Mouse (Mus musculus) liver (tissue): ENCODE measurements around the gene Ranbp3l.

Experiments used
- DNase-seq: peaks from one replicate; pipeline ENCODE4 v3.0.0-alpha.2; 2020; ENCODE audit warnings: mixed read lengths

Ranbp3l gene

DNA sequence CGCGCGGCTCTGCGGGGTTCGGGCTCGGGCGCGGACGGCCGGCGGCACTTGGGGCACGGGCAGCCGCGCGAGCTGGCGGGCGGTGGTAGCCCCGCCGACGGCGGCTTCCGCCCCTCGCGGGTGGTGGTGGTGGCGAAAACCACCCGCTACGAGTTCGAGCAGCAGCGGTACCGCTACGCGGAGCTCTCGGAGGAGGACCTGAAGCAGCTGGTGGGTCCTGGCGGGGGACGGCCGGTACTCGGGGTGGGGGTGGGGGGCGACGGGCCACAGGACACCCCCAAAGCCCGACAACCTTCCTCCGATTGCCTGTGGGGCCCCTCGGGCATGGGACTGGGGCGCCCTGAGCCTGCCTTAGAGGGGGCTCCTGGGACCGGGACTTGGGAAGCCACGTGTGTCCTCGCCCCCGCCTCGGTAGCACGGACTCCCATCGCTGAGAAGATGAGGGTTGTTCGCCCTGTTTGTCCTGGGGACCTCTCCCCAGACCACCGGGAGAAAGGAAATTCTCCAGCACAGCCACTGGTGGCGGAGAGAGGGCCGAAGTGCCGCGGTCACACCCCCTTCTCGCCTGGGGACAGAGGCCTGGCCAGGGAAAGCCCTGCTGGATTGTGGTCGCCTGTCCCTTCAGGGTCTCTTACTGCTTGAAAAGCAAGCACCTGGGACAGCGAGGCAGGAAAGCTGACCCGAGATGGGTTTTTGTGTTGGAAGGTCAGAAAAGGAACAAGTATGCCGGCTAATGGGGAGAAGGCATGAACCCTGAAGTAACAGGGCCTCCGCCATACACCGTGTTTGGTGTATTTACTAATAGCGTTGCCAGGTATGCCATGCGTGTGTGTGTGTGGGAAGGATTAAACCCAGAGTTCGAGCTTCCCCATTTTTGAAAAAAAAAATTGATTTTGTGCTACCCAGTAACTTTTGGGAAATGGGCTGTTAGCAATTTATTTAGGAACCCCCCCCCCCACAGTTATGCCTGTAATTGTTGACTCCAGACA lies 104.1 kb downstream of the Ranbp3l start:
- DNase-seq = peak; percentile 69

- DNase-seq = no peak
These were observed 104.9 kb downstream of the Ranbp3l start for GRCm38 (mm10) chr15:9072630-9073029.

GRCm38 (mm10) chr15:9073067-9073608 lies 105.4 kb downstream of the Ranbp3l start:
- no peak for DNase-seq

GRCm38 (mm10) chr15:9073684-9074083 lies 105.9 kb downstream of the Ranbp3l start:
- DNase-seq = no peak

DNA sequence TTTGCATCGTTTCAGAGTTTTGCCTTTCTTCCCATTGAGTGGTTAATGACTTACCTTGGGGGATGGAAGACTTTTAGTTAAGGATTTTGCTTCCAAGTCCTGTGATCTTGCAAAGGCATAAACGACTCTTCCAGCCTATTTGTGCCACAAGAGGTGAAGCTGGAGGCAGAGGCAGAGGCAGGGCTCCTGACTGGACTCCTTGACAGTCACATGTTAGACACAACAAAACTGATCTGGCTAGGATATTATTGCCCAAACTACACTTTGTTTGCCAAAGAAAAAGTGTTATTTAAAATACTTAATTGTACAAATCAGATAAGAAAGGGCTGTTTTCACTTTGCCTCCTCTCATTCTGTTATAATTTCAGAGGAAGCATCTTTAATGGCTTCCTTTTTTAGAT lies 106.4 kb downstream of the Ranbp3l start:
- DNase-seq = peak; percentile 49

GRCm38 (mm10) chr15:9074671-9075070 lies 106.9 kb downstream of the Ranbp3l start:
- DNase-seq = peak; percentile 93

GRCm38 (mm10) chr15:9075608-9076200 lies 108.0 kb downstream of the Ranbp3l start:
- peak; percentile 47 for DNase-seq

DNA sequence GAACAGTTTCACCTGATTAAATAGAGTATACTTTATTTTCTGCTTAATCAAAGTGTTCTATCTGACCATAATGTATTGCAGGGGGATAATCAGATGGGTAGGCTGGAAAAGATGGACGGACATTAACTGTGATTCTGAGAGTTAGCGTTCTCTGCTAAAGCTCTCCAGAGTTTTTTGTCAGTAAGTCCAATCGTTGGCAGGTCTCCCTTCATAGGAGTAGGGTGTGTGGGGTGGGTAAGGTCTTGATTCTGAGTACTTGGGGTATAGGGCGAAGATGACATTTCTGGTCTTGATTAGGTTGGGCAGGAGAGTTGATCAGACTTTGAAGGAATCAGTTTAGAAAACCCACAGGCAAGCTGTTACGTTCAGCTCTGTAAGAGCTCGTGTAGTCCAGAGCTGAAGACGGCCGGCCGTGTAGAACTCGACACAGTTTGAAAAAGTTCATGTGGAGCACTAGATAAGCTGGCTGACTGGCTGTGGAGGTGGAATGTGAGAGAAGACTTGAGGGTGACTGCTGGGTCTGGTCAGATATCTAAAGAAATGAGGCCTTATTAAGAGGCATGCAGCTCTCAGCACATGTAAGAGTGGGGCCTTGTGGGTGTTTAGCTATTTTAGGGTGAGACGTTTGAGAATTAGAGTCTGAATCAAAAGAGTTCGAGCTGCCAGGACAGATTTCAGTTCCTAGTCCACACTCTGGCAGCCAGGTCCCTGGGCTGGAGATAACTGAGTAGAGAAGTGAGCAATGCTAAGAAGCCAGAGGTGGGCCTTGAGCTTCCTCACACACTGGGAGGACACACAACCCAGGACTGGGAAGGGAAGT lies 110.9 kb downstream of the Ranbp3l start:
- peak; percentile 84 for DNase-seq

- DNase-seq = peak; percentile 68
These were observed 111.9 kb downstream of the Ranbp3l start for GRCm38 (mm10) chr15:9079626-9080025.

GRCm38 (mm10) chr15:9080206-9080605 lies 112.5 kb downstream of the Ranbp3l start:
- no peak for DNase-seq

DNA sequence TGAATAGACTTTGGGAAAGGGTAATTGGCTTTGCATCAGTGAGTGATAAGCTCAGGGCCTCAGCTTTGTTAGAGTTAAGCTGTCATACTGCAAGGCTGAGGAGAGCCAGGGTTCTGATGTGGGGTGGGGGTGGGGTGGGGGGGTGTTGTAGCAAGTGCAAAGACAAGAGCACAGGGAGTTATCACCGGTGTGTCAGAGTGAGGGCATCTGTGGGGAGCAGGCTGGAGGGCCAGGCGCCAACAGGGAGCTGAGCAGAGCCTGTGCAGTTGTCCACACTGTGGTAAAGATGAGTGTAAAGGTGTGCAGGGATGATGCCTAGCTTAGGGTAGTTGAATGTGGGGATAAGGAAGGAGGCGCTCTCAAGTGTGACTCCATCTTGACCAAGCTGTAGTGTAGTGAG lies 113.5 kb downstream of the Ranbp3l start:
- DNase-seq = peak; percentile 57

GRCm38 (mm10) chr15:9082753-9083152 lies 115.0 kb downstream of the Ranbp3l start:
- no peak for DNase-seq

DNA sequence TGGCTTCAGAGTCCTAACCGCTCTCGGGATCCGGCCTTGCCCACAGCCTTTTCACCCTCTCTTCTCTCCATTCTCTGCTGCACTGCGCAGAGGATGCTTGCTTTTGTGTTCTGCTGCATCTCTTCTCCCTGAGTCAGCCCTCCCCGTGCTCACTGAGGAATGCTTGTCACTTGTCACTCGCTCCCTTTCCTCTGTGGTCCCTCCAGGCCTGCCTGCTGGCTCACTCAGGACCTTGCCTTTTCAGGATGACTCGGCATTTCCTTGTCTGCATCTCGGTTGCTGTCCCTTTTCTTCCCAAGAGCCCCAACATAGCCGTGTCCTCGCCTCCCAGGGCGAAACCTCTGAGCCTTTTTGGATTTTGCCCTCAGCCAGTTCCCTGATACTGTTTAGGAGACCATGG lies 119.1 kb downstream of the Ranbp3l start:
- peak; percentile 82 for DNase-seq

GRCm38 (mm10) chr15:9087421-9087820 lies 119.7 kb downstream of the Ranbp3l start:
- no peak for DNase-seq

- DNase-seq = no peak
These were observed 120.3 kb downstream of the Ranbp3l start for GRCm38 (mm10) chr15:9087895-9088682.

- DNase-seq = no peak
These were observed 120.9 kb downstream of the Ranbp3l start for GRCm38 (mm10) chr15:9088683-9089072.

- no peak for DNase-seq
These were observed 121.5 kb downstream of the Ranbp3l start for GRCm38 (mm10) chr15:9089136-9089720.

GRCm38 (mm10) chr15:9090662-9091061 lies 122.9 kb downstream of the Ranbp3l start:
- no peak for DNase-seq

DNA sequence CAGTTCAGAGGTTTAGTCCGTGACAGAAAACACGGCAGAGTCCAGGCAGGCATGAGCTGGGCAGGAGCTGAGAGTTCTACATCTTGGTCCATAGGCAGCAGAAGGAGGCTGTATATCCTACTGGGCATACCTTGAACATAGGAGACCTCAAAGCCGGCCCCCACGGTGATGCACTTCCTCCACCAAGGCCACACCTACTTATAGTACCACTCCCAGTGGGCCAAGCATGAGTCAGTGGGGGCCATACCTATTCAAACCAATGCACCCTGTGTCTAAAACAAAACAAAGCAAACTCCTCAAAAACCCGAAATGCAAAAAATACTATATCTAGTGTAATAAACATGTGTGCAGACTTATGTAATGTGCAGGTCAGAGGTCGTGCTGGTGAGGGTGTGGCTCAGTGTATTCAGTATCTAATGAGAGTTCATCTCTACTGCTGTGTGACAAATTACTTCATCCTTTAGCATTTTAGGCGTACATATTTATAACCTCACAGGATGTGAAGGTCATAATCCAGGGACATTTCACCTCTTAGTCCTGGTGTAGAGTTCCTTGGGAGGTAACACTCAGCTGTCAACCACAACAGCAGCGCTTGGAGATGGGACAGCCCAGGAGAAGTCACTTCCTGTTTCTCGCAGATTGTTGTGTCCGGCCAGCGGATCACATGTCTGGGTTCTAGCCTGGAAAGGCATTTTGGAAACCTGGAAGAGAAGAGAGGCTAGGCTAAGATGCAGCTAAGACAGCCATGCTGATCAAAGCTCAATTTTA lies 126.0 kb downstream of the Ranbp3l start:
- DNase-seq = peak; percentile 47

GRCm38 (mm10) chr15:9094366-9094750 lies 126.6 kb downstream of the Ranbp3l start:
- peak; percentile 86 for DNase-seq

- DNase-seq = no peak
These were observed 129.1 kb downstream of the Ranbp3l start for GRCm38 (mm10) chr15:9096865-9097264.
